8 mouse cellular contexts compared by ENCODE assay signal in genomic region chr11:59947752-59948400, GRCm38 (mm10). TPM values are rescaled to one million over a fixed set of nuclear protein-coding genes. Genes with fewer than 3 reads are reported as not detected.
DNase-seq lines count a peak whose midpoint lies in the region; ATAC-seq and TF ChIP-seq lines count a peak whose summit lies in the region.

TSS of gene Med9 (plus strand) at chr11:59948206.

- H3K9ac ChIP-seq in embryonic facial prominence, embryonic 15.5 days: peak within 1 kb of the TSS; percentile 99
- H3K9ac ChIP-seq in kidney, embryonic 15.5 days: peak within 1 kb of the TSS; percentile 94

- ATAC-seq in embryonic facial prominence, embryonic 15.5 days (ENCODE audit: insufficient number of reproducible peaks, low FRiP score, low TSS enrichment, low read depth): peak; percentile 94
- peak; percentile 96 for ATAC-seq in kidney, embryonic 15.5 days (replicated peaks; ENCODE audit: low FRiP score)
- peak; percentile 84 for ATAC-seq in monocyte, adult 5-6 weeks (replicated peaks; ENCODE audit: insufficient number of reproducible peaks, low FRiP score, low TSS enrichment, poor library complexity, severe bottlenecking)

- peak within 1 kb of the TSS; percentile 68 for H3K27ac ChIP-seq in bone marrow, adult 2 months (ENCODE audit: control insufficient read depth, insufficient read depth, low read depth, low read length, poor library complexity)
- H3K27ac ChIP-seq in embryonic facial prominence, embryonic 15.5 days (replicated peaks): peak within 1 kb of the TSS; percentile 80
- peak within 1 kb of the TSS; percentile 85 for H3K27ac ChIP-seq in kidney, embryonic 15.5 days

- peak; percentile 31; the same call in 1 of the 2 replicates for TF ChIP-seq POLR2A in bone marrow, adult 2 months (IDR thresholded peaks at IDR 0.05; ENCODE audit: borderline replicate concordance, control insufficient read depth, low read depth, low read length)

- H3K4me1 ChIP-seq in bone marrow, adult 2 months (ENCODE audit: control insufficient read depth, insufficient read depth, low read length): no peaks in the 10 kb centered on the region
- peaks cover 11% of the 10 kb centered on the region for H3K4me1 ChIP-seq in embryonic facial prominence, embryonic 15.5 days
- peaks cover 19% of the 10 kb centered on the region for H3K4me1 ChIP-seq in kidney, embryonic 15.5 days

- TF ChIP-seq CTCF in bone marrow, adult 2 months (IDR thresholded peaks at IDR 0.05; ENCODE audit: control insufficient read depth, insufficient read depth, low read length): no peak

- peaks cover 8% of the 10 kb centered on the region; the same call in 1 of the 2 replicates for H3K36me3 ChIP-seq in embryonic facial prominence, embryonic 15.5 days
- H3K36me3 ChIP-seq in kidney, embryonic 15.5 days: peaks cover 6% of the 10 kb centered on the region; the same call in 1 of the 2 replicates

- WGBS in bone marrow, adult 2 months: 2% methylated on average over 43 of the region's 43 CpGs
- WGBS in embryonic facial prominence, embryonic 15.5 days: under 1% methylated on average over 43 of the region's 43 CpGs
- WGBS in kidney, embryonic 15.5 days: under 1% methylated on average over 43 of the region's 43 CpGs

- H3K4me3 ChIP-seq in bone marrow, adult 2 months (replicated peaks; ENCODE audit: control insufficient read depth, low read depth, low read length): peak within 1 kb of the TSS; percentile 91
- H3K4me3 ChIP-seq in embryonic facial prominence, embryonic 15.5 days (replicated peaks): peak within 1 kb of the TSS; percentile 99
- H3K4me3 ChIP-seq in kidney, embryonic 15.5 days (replicated peaks): peak within 1 kb of the TSS; percentile 83

- no peaks in the 10 kb centered on the region for H3K27me3 ChIP-seq in embryonic facial prominence, embryonic 15.5 days
- no peaks in the 10 kb centered on the region for H3K27me3 ChIP-seq in kidney, embryonic 15.5 days

- peak within 1 kb of the TSS; percentile 81 for H3K4me2 ChIP-seq in embryonic facial prominence, embryonic 15.5 days (replicated peaks)
- H3K4me2 ChIP-seq in kidney, embryonic 15.5 days: peak within 1 kb of the TSS; percentile 71

- DNase-seq in 416B (ENCODE audit: low read depth) (peak; percentile 89), liver (peak; percentile 93)
- peak; percentile 93 to 94 for DNase-seq in heart, adult 9 months (ENCODE audit: low spot score in 2 of 2)
- peak; percentile 91 to 96 for DNase-seq in spleen, postnatal 4 days (ENCODE audit: low spot score in 2 of 2)

- H3K9me3 ChIP-seq in embryonic facial prominence, embryonic 15.5 days (replicated peaks): no peaks in the 10 kb centered on the region
- H3K9me3 ChIP-seq in kidney, embryonic 15.5 days (replicated peaks): no peaks in the 10 kb centered on the region

RNA-seq across cellular contexts. Expression of gene Med9, which starts in this region (rescaled TPM):
- 8.4 and 10.2 TPM in 2 replicates for polyA plus RNA-seq in bone marrow, adult 2 months (2011; ENCODE audit: insufficient read depth, insufficient read length, low replicate concordance, missing spikeins)
- polyA plus RNA-seq in embryonic facial prominence, embryonic 15.5 days (2015; fragmentation: Nextera tagmentation; extraction: Ambion mirVana): 37.6 and 39.4 TPM in 2 replicates
- 45.7 and 46.5 TPM in 2 replicates for polyA plus RNA-seq in kidney, embryonic 15.5 days (2015; fragmentation: Nextera tagmentation; extraction: Ambion mirVana)
- 3.5 to 4.9 TPM (median 4.6 TPM) in 3 replicates for total RNA-seq in monocyte, adult 5-6 weeks (2017)

Comparison
In these comparisons a context has a peak if more than half of its experiments do, and no peak if none do; other contexts are left out.
1. Peak in every context shown above with its lines: DNase-seq, ATAC-seq, H3K4me3 ChIP-seq and H3K27ac ChIP-seq.